Mouse (Mus musculus): ENCODE results near the gene Cracr2b.

DNA sequence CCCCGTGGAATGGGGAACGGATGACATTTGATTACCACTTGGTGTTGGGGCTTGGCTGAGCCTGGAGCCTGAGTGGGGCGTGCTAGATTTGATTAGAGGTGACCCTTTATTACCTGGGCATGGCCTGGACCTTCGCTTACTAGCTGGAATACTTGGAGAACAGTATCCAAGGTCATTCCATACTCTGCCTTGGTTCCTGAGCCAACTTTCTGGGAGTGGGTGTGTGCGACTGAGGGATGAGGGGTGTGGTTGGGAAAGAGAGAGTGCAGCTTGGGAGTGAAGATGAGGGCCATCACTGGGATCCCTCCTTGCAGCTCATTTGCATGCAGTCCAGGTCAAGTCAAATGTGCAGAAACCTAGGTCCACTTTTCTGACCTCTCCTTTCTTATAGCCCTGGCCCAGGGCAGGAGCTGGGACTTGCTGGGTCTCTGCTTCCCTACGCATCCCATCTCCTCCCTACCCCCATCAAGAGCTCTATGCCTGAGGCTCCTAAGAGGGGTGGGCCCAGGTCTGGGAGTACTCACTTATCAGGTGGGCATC lies 22.3 kb downstream of the Cracr2b start:
- TF ChIP-seq POLR2A (IDR thresholded peaks at IDR 0.05; ENCODE audit: borderline replicate concordance, extremely low read depth, insufficient read depth, insufficient read length, poor library complexity, severe bottlenecking) (no peak), CTCF (IDR thresholded peaks at IDR 0.05; ENCODE audit: borderline replicate concordance, extremely low read depth, insufficient read depth, insufficient read length) (no peak)

All from brain, embryonic 14.5 days (tissue).